Mouse (Mus musculus): ENCODE data around the gene Srsf5. TPM values are rescaled to one million over a fixed set of nuclear protein-coding genes. Genes with fewer than 3 reads are reported as not detected.
"Not testable (repeated sequence)": the region's sequence is repeated elsewhere in the genome, so short reads cannot be mapped to it uniquely, and the experiment has no call there.

The Srsf5 gene
- polyA plus RNA-seq, 1 experiment from 2014 or later: 479 TPM

DNA sequence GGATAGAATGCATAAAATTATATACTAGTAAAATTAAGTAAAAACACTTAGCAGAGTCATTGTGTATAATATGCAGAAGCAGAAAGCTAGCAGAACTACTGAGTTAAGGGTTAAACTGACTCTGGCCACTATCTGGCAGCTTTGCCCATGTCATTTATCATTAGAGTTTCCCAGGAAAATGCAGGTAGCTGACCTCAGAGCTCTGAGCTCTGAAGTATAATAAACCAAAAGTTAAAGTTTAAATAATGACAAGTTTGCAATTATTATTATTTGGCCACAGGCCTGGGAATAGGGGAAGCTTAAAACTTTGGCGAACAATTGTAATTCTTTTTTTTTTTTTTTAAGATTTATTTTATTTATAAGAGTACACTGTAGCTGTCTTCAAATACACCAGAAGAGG, 12.4 kb upstream of the Srsf5 start:
- no peaks in the 10 kb centered on the region for H3K27me3 ChIP-seq
- ATAC-seq (ENCODE audit: low FRiP score): no peak
- H3K9me3 ChIP-seq: no peaks in the 10 kb centered on the region
- WGBS: 94% methylated on average over 1 of the region's 1 CpGs
- H3K4me2 ChIP-seq: no peak overlapping the region
- H3K4me1 ChIP-seq (replicated peaks): no peaks in the 10 kb centered on the region
- no peaks in the 10 kb centered on the region for H3K36me3 ChIP-seq
- no peak overlapping the region for H3K9ac ChIP-seq
- H3K4me3 ChIP-seq: no peak overlapping the region
- H3K27ac ChIP-seq: no peak overlapping the region

DNA sequence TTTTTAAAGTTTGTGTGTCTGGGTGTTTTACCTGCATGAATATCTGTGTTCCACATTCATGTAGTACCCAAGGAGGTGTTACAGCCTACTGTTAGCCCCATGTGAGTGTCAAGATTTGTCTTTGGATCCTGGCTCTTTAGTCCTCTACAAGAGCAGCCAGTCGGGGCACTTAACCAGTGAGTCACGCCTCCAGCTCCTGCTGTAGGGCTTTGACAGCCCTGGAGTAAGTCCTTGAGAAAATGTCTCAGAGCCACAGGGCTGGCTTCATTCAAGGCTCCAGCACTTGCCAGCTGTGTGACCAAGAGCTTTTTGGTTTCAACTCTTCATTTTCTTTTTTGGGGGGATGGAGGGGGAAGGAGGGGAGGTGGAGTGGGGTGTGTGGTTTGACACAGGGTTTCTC, 8.6 kb upstream of the Srsf5 start:
- H3K27me3 ChIP-seq: no peaks in the 10 kb centered on the region
- H3K4me3 ChIP-seq: no peak overlapping the region
- H3K36me3 ChIP-seq: no peaks in the 10 kb centered on the region
- H3K4me1 ChIP-seq (replicated peaks): no peaks in the 10 kb centered on the region
- 77% methylated on average over 2 of the region's 2 CpGs for WGBS
- H3K4me2 ChIP-seq: no peak overlapping the region
- H3K9me3 ChIP-seq: no peaks in the 10 kb centered on the region
- no peak overlapping the region for H3K27ac ChIP-seq
- no peak overlapping the region for H3K9ac ChIP-seq
- no peak for ATAC-seq (ENCODE audit: low FRiP score)

DNA sequence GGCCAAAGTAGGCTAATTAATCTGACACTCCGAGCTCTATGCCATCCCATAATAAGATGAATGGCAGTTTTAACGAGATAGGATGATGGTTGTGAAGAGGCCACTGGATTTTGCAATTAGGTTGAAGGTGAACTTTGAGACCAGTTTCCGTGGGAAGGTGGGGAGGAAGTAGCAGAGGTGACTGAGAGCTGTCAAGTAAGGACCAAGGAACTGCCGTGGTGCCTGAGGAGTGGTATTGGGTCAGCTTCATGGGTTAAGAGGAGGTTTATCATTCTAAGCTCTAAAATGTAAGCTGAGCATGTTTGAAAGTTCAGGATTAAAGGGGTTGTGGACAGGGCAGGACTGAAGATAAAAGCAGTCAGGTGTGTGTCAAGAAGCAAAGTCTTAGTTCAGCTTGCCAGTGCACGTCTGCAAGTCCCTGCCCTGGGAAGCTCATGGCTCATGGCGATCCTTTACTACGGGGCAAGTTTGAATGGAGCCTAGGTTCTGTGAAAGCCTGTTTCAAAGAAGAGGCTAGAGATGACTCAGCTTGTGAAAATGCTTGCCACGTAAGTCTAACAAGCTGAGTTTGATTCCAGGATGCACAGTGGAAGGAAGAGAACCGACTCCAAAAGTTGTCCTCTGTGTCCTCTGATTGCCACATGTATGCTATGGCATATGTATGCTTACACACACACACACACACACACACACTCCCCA, 7.8 kb upstream of the Srsf5 start:
- H3K4me1 ChIP-seq (replicated peaks): no peaks in the 10 kb centered on the region
- no peaks in the 10 kb centered on the region for H3K27me3 ChIP-seq
- H3K4me2 ChIP-seq: no peak overlapping the region
- WGBS: 87% methylated on average over 9 of the region's 9 CpGs
- no peak overlapping the region for H3K4me3 ChIP-seq
- H3K36me3 ChIP-seq: no peaks in the 10 kb centered on the region
- no peak overlapping the region for H3K9ac ChIP-seq
- H3K27ac ChIP-seq: no peak overlapping the region
- ATAC-seq (ENCODE audit: low FRiP score): no peak
- H3K9me3 ChIP-seq: no peaks in the 10 kb centered on the region

DNA sequence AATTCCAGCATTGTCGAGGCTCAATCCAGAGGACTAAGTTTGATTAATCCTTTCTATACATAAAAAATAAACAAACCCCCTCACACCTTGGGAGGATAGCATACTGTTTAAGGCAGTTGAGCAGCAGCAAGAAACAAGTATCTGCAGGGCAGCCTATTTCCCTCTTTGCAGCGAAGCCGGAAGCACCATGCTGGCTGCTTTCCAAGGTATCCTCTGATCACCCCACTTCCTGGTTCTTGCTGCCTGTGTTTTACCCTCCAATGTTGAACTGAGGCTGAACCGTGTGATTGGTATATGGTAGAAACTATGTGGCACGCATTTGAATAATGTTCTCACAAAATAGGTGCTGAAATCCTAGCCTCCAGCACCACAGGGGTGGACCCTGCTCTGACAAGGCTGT, 6.7 kb upstream of the Srsf5 start:
- Histone ChIP-seq H3K9ac (peak overlapping the region; percentile 25; the same call in 1 of the 2 replicates), H3K9me3 (no peaks in the 10 kb centered on the region), H3K36me3 (no peaks in the 10 kb centered on the region), H3K4me2 (no peak overlapping the region), H3K27me3 (no peaks in the 10 kb centered on the region), H3K27ac (no peak overlapping the region), H3K4me3 (no peak overlapping the region), H3K4me1 (replicated peaks) (no peaks in the 10 kb centered on the region)
- no peak for ATAC-seq (ENCODE audit: low FRiP score)
- WGBS: 72% methylated on average over 5 of the region's 5 CpGs

DNA sequence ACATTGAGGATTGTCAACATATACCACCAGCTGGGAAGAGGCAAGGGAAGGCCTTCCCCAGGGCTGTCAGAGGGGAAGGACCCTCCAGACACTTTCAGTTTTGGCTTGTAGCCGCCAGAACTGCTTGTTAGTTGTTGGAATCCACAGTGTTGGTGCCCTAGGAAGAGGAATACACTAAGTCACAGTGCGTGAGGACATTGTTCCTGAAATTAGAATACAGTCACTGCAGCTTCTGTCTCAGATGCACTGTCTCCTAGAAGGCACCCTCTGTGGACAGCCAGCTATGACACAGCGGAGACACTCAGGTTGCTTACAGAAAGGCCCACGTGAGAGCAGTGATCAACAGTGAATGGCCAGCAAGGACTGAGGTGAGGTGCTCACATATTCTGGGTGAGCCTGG, 6.1 kb upstream of the Srsf5 start:
- Histone ChIP-seq H3K27me3 (no peaks in the 10 kb centered on the region), H3K36me3 (no peaks in the 10 kb centered on the region), H3K4me3 (no peak overlapping the region), H3K9me3 (no peaks in the 10 kb centered on the region), H3K27ac (no peak overlapping the region), H3K4me1 (replicated peaks) (no peaks in the 10 kb centered on the region), H3K9ac (peak overlapping the region; percentile 25; the same call in 1 of the 2 replicates), H3K4me2 (no peak overlapping the region)
- 80% methylated on average over 4 of the region's 4 CpGs for WGBS
- ATAC-seq (ENCODE audit: low FRiP score): no peak

DNA sequence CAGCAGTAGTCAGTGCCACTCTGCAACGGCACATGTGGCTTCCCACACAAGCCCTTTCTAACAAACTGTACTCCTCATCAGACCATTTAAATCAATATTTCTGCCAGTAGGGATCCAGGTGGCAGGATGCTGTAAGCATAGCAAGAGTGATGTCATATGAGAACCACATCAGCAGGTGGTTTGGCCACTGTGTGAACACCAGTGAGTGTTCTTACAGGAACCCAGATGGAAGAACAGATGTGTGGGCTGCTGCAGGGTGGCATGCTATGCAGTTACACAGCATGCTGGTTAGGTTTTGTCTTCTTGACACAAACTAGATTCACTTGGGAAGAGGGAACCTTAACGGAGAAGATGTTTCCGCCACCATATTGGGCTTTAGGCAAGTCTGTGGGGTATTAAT, 3.4 kb upstream of the Srsf5 start:
- WGBS: 95% methylated on average over 3 of the region's 3 CpGs
- H3K4me2 ChIP-seq: no peak overlapping the region
- H3K36me3 ChIP-seq: no peaks in the 10 kb centered on the region; the same call in 1 of the 2 replicates
- no peak for ATAC-seq (ENCODE audit: low FRiP score)
- no peak overlapping the region for H3K9ac ChIP-seq
- no peak overlapping the region for H3K27ac ChIP-seq
- no peak overlapping the region for H3K4me3 ChIP-seq
- no peaks in the 10 kb centered on the region for H3K9me3 ChIP-seq
- no peaks in the 10 kb centered on the region for H3K27me3 ChIP-seq
- peaks cover 8% of the 10 kb centered on the region for H3K4me1 ChIP-seq (replicated peaks)

DNA sequence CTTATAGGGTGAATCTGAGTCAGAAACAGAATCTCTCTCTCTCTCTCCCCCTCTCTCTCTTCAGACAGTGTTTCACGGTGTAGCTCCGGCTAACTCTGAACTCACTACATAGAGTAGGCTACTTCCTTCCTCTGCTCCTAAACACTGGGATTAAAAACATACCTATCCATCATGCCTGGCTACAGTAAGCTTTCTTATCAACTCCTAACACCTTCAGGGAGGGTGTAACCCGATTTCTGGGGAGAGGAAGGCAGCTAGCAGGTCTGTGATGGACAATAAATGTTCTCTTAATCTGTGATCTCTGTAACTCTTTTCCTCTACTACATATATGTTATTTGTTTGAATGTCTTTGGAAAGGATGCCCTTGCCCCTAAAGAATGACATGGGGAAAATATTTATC, 1.9 kb upstream of the Srsf5 start:
- WGBS: 77% methylated on average over 3 of the region's 3 CpGs
- Histone ChIP-seq H3K27ac (no peak overlapping the region), H3K4me3 (no peak overlapping the region), H3K4me2 (no peak overlapping the region), H3K27me3 (no peaks in the 10 kb centered on the region), H3K9me3 (no peaks in the 10 kb centered on the region), H3K4me1 (replicated peaks) (peaks cover 20% of the 10 kb centered on the region), H3K36me3 (peaks cover 12% of the 10 kb centered on the region), H3K9ac (no peak overlapping the region)
- ATAC-seq (ENCODE audit: low FRiP score): no peak

DNA sequence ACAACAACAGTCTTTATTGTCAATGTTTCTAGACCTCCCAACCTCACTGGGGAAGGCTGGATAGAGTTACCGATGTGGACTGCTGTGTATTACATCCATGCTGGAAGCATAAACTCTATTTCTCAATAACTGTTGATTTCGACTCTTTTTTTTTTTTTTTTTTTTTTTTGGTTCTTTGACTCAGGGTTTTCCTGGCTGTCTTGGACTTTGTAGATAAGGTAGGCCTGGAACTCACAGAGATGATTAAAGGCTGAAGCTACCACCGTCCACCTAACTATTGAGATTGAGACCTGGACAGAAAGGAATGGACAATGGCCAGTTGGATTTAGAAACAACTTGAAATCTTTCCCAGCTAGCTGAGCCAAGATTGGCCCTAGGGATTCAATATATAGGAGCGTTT, 1.1 kb upstream of the Srsf5 start:
- no peak overlapping the region for H3K9ac ChIP-seq
- ATAC-seq (ENCODE audit: low FRiP score): no peak
- peak overlapping the region; percentile 50 for H3K4me2 ChIP-seq
- H3K4me1 ChIP-seq (replicated peaks): peaks cover 24% of the 10 kb centered on the region
- H3K27ac ChIP-seq: no peak overlapping the region
- H3K36me3 ChIP-seq: peaks cover 18% of the 10 kb centered on the region
- 93% methylated on average over 4 of the region's 4 CpGs for WGBS
- no peaks in the 10 kb centered on the region for H3K9me3 ChIP-seq
- no peak overlapping the region for H3K4me3 ChIP-seq
- no peaks in the 10 kb centered on the region for H3K27me3 ChIP-seq

DNA sequence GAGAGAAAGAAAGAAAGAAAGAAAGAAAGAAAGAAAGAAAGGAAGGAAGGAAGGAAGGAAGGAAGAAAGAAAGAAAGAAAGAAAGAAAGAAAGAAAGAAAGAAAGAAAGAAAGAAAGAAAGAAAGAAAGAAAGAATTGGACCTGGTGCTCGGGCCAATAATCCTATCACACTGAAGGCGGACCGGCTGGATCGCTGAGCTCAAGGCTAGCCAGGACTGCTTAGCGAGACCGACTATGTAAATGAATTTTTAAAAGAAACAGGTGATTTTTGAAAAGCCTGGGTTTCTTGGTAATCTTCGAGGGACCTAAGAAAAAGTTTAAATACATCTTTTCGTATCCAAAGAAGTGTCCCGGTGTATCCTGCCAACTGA, 356 bp upstream of the Srsf5 start:
- under 1% methylated on average over 9 of the region's 9 CpGs for WGBS
- Histone ChIP-seq H3K4me1 (replicated peaks) (peaks cover 24% of the 10 kb centered on the region), H3K27ac (peak overlapping the region; percentile 95; the same call in 1 of the 2 replicates), H3K4me3 (peak overlapping the region; percentile 71), H3K36me3 (peaks cover 24% of the 10 kb centered on the region), H3K4me2 (peak overlapping the region; percentile 50), H3K9ac (peak overlapping the region; percentile 56)
- not testable (repeated sequence) for H3K9me3 ChIP-seq, H3K27me3 ChIP-seq
- peak; percentile 44 for ATAC-seq (ENCODE audit: low FRiP score)

DNA sequence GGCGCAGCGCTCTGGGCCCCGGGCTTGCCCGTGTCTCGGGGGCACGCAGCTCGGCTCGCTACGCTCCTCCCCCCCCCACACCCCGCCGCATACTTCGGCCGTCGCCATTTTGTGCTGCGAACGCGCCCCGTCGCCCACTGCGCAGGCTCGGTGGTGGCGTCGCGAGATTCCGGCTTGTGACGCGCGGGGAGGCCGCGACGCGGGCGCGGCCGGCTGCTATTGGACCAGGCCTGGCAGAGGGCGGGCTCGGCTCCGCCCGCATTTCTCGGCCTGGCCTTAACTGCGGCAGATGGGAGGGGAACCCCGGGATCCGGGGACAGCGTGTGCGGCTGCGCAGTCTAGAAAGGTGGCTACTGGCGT, 672 bp downstream of the Srsf5 start:
- Histone ChIP-seq H3K4me3 (peak overlapping the region; percentile 71), H3K27me3 (no peaks in the 10 kb centered on the region), H3K27ac (peak overlapping the region; percentile 95), H3K36me3 (peaks cover 29% of the 10 kb centered on the region), H3K4me2 (peak overlapping the region; percentile 68), H3K4me1 (replicated peaks) (peaks cover 26% of the 10 kb centered on the region), H3K9me3 (no peaks in the 10 kb centered on the region), H3K9ac (peak overlapping the region; percentile 85)
- WGBS: under 1% methylated on average over 47 of the region's 47 CpGs
- ATAC-seq (ENCODE audit: low FRiP score): peak; percentile 98

DNA sequence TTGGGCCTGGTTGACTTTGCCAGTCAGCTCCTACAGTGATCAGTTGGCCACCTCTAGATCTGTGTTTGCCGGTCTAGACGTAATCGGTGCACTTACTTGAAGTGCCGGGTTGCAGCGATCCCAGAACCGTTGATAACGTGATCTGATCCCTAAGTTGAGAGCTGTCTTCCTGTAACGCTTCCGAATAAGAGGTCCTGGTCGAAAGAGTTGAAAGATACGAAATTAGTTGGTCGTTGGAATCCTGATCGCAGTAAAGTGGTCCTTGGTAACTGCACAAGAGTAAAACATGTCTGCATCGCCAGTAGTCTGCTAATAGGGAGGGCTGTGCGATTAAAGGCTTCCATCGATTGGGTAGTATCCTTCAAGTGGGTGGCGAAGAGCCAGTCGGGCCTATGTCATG, 2.9 kb downstream of the Srsf5 start:
- peaks cover 47% of the 10 kb centered on the region for H3K36me3 ChIP-seq
- no peak overlapping the region for H3K4me2 ChIP-seq
- H3K27me3 ChIP-seq: no peaks in the 10 kb centered on the region
- H3K4me3 ChIP-seq: no peak overlapping the region
- WGBS: 94% methylated on average over 18 of the region's 18 CpGs
- no peak overlapping the region for H3K27ac ChIP-seq
- peaks cover 27% of the 10 kb centered on the region for H3K4me1 ChIP-seq (replicated peaks)
- H3K9ac ChIP-seq: no peak overlapping the region
- no peak for ATAC-seq (ENCODE audit: low FRiP score)
- H3K9me3 ChIP-seq: no peaks in the 10 kb centered on the region

DNA sequence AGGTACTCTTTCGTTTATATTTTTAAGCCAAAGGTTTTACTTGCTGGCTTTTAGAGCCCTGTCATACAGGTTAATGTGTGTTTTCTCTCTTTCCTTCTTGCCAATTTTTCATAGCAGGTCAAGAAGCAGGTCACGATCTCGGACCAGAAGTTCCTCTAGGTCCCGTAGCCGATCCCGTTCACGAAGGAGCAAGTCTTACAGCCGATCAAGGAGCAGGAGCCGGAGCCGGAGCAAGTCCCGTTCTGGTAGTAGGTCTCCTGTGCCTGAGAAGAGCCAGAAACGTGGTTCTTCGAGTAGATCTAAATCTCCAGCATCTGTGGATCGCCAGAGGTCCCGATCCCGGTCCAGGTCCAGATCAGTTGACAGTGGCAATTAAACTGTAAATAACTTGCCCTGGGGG, 4.3 kb downstream of the Srsf5 start:
- WGBS: 97% methylated on average over 16 of the region's 16 CpGs
- not testable (repeated sequence) for H3K27ac ChIP-seq; H3K4me2 ChIP-seq; H3K9me3 ChIP-seq; H3K9ac ChIP-seq; H3K27me3 ChIP-seq; H3K4me3 ChIP-seq; ATAC-seq (ENCODE audit: low FRiP score)
- Histone ChIP-seq H3K4me1 (replicated peaks) (peaks cover 30% of the 10 kb centered on the region), H3K36me3 (peaks cover 61% of the 10 kb centered on the region)

DNA sequence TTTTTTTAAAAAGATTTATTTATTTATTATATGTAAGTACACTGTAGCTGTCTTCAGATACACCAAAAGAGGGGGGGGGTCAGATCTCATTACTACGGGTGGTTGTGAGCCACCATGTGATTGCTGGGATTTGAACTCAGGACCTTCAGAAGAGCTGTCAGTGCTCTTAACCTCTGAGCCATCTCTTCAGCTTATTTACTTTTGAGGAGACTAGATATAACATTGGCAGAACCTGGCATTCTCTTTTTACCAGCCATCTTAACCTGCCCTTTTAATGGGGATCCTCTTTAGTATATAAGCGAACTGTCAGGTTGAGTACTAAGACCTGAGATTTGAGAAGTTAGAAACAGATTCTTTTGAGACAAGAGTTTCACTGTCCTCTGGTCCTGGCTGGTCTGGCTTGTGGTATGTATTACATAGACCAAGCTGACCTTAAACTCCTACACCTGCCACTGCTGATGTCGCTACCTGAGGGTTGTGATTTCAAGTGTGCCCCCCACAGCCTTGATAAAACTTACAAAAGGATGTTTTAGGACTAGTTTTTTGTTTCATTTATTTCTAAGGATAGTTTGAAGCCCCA, 6.4 kb downstream of the Srsf5 start:
- 94% methylated on average over 3 of the region's 3 CpGs for WGBS
- Histone ChIP-seq H3K4me1 (replicated peaks) (peaks cover 25% of the 10 kb centered on the region), H3K4me2 (no peak overlapping the region), H3K27me3 (no peaks in the 10 kb centered on the region), H3K9ac (no peak overlapping the region), H3K36me3 (peaks cover 82% of the 10 kb centered on the region), H3K4me3 (no peak overlapping the region), H3K9me3 (no peaks in the 10 kb centered on the region), H3K27ac (no peak overlapping the region)
- no peak for ATAC-seq (ENCODE audit: low FRiP score)

All from hindbrain, embryonic 13.5 days (tissue).